Mouse (Mus musculus): Measurements from ENCODE around the gene Trp53tg5.

Trp53tg5 gene

DNA sequence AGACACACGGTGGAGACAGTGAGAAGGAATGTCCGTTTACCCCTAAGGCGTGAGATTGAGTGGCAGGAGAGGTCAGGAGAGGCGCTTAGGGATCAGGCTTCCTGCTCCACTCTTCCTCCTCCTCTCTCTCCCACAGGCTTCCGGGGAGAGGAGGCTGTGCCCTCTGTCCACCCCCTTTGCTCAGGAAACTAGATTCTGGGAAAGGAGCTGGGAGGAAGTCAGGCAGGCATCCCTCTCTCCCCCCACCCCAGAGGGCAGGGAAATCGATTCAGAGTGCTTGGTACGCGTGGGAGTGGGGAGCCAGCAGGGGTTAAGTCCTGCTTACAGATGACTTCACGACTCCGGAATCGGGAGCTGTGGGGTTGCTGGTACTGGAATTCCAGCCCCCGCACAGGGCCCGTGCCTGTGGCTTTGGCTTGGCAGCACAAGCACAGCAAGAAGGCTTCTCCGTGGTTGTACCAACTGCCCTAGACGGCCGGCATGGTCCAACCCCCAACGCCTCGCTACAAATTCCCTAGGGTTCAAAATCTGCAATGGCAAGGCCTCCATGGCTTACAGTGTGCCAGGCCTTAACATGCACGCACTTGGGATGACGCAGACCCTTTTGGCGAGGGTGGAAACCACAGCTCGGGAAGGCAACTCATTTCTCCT lies 40.9 kb downstream of the Trp53tg5 start:
- peak in 1 of 2 experiments; percentile 29 for DNase-seq (ENCODE audit: low spot score in 2 of 2)

DNA sequence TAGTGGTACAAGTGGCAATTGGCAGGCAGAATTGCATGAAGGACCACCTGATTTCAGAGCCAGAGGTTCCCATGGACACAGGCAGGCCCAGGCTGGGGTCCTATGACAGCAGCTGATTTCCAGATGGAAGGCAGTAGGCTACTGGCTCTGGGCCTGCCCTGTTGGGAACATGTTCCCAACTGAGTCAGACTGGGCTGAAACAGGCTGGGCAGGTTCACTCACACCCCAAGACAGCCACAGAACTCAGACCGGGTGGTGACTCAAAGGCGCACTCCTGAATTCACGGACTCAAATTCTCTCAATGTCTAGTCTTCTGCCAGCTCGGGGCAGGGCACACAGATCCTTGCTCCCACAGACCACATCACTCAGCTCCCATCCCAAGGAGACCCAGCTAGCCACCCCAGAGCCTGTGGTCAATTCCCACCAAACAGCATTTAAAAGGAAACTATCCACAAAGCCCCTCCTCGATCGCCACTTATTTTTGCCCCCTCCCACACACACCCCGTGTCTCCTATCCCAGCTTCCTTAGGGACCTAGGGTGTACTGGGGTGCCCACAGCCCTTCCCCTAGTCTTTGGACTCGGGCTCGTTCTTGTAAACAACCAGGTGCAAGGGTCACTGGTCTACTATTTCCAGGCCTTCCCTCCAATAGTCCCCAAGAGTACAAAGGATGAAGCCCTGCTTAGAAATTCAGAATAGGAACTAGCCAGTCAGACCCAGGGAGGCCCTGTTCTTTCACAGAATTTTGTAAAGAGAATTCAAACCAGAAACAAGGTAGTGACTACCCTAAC lies 41.7 kb downstream of the Trp53tg5 start:
- DNase-seq (ENCODE audit: low spot score in 2 of 2) = no peak

DNA sequence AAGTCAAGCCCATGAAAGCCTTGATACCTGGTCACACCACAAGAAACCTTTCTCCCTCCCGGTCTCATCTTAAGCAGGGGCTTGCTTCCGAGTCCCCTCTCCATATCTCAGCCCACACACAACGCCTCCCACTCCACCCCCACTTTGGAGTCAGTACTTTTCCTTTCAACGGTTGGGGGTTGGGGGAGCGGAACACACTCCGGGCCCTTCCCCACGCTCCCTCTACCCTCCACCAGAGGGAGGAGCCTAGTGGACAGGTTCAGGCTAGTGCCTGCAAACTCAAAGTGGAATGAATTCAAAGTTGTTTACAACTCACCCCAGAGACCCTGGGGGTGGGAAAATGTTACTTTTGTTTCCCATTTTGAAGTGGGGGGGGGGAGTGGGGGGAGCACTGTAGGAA lies 42.8 kb downstream of the Trp53tg5 start:
- DNase-seq (ENCODE audit: low spot score in 2 of 2) = no peak

DNA sequence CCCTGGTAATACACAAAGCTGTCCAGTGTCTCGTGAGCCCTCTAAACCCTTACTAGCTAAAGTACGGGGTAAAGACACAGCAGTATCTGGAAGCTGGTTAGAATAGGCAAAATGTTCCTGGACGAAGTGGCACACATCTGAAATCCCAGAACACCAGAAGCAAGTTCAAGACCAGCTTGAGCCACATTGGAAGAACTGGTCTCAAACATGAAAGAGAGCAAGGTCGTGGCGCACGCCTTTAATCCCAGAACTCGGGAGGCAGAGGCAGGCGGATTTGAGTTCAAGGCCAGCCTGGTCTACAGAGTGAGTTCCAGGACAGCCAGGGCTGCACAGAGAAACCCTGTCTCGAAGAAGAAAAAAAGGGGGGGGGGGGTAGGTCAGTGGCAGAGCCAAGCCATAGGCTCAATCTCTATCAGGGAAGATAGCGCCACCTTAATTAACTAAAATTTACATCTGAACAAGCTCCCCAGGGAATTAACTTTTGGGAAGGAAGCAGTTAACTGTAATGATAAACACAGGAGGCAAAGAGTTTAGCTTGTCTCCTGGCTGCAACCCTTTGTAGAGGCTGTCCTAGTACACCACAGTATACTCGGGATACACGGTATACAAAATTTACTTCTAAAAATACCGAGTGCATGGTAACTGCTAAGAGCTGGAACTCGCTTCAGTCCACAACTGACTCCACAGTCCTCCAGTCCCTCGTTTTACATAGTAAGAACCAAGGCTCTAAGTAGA lies 43.5 kb downstream of the Trp53tg5 start:
- no peak for DNase-seq (ENCODE audit: low spot score in 2 of 2)

DNA sequence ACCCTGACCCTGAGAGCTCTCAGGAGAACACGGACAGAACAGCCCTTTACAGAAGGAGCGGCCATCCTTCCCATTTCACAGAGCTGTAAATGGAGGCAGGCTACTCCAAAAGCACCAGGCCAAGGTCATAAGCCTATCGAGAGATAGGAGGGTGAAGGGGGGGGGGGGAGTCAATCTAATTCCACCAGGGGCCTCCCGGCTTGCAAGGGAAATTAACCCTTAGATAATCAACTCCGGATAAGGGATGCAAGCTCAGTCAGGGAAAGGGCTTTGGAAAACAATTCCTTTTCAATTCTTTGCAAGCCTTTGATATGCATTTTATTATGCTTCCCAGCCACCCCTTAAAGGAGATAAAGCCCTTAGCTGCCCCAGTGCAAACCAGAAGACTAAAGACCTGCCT lies 45.1 kb downstream of the Trp53tg5 start:
- DNase-seq (ENCODE audit: low spot score in 2 of 2) = no peak

DNA sequence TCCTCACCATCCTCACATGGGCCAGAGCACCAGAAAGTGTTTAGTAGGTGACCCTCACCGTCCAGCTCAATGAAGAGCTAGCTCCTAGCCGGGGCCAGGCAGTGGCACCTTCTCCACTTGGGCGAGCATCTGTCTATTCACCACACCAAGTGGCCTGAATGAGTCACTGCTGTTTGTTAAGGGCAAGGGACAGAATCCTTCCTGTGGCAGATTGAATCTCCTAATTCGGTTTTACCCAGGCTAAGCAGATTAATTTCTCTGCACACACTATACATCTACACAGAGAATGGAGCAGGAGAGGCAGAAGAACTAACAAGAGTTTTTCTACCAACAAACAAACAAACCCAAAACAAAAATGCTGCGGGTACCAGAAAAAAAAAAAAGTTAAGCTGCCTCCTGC lies 46.6 kb downstream of the Trp53tg5 start:
- no peak for DNase-seq (ENCODE audit: low spot score in 2 of 2)

DNA sequence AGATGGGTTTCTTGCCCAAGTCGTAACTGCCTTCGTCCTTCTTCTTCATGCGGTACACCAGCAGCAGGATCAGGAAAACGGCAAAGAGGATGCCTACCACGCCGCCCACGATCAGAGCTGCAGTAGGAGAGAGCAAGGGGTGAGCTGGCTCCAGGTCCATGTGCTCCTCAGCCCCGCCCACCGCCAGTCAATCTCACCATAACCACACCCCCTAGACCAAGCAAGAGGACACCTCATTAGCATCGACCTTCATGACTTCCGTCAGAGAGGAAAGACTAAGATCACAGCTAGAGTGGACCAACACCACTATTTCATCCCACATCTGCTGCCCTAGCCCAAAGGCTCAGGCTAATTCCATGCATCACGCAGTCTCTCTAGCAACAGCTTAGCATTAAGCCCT lies 47.4 kb downstream of the Trp53tg5 start:
- DNase-seq (ENCODE audit: low spot score in 2 of 2) = no peak

DNA sequence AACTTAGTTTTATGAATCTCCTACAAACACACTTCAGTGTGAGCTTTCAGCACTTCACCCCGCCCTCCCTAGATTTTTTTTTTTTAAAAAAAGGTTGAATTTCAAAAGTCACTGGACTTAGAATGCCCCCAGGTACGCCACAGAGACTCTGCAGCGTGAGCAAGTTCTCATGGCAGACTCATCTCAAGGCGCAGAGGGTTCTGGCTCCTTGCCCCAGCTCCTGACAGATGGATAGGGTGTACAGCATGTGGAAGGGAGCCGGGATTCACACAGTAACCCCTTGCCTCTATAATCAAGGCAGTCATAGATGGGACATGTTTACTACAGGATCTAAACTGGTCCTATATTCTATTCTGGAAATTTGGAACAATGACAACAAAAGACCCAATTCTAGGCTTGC lies 48.1 kb downstream of the Trp53tg5 start:
- DNase-seq (ENCODE audit: low spot score in 2 of 2) = no peak

DNA sequence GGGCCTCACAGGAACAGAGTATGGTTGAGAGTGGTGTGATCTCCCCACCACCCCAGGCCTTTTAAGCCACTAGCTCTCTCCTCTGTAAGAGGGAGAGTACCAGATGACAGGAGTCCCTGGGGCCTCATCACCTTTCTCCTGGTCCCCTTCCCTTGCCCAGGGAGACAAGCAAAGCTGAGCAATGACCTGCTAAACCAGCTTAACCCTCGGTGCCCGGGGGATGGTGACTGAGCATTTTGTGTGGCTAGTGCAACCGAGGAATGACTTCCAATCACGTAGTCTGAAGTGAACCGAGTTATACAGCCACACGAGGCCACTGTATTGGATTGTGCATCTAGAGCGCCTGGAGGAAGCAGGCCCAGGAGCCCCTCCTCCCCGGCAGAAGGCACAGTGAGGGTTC lies 49.1 kb downstream of the Trp53tg5 start:
- DNase-seq (ENCODE audit: low spot score in 2 of 2) = no peak

DNA sequence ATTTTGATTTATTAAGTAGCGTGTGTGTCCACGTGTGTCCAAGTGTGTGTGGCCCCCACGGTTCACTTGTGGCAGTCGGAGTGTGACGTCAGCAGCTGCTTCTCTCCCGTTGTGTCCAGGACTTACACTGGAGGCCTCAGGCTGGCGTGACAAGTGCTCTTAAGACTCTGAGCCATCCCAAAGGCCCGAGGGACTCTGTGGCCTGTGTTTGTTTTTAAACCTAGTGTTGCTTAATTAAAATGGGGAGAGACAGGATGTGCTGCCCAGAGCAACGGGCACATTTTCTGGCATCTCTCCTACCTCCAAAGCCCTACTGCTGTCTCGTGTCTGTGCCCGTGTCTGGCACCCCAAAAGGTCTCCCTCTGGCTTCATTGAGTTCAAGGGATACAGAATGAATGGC lies 50.1 kb downstream of the Trp53tg5 start:
- DNase-seq (ENCODE audit: low spot score in 2 of 2) = no peak

DNA sequence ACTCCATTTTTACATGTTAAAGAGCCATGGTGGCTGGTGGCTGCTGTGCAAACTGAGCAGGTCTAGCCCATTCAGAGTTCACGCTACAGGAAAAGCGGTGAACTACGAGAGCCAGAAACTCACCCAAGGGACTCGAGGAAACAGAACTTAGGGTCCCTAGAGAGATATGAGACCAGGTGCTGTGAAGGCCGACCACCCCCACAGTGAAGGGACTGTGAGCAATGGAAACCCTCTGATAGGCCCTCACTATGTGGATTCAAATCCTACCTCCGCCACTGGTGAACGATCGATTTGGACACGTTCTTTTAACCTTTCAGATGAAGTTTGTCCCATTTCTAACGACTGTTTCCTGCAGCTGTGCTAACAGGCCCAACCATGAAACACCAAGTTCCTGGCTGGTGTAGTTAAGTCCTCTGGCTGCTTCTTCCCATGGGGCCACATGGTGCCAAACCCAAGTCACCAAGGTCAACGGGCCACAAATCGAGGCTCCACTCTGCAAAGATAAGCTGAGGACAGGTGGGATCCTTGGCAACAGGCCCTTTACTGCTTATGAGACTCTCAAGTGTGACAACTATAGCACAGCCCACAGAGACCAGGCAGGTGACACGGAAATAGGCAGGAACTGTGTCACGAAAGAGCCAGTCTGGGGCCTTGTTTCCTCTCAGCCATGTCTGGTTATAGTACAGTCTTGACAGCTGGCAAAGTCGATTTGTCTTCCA lies 50.7 kb downstream of the Trp53tg5 start:
- DNase-seq (ENCODE audit: low spot score in 2 of 2) = no peak

DNA sequence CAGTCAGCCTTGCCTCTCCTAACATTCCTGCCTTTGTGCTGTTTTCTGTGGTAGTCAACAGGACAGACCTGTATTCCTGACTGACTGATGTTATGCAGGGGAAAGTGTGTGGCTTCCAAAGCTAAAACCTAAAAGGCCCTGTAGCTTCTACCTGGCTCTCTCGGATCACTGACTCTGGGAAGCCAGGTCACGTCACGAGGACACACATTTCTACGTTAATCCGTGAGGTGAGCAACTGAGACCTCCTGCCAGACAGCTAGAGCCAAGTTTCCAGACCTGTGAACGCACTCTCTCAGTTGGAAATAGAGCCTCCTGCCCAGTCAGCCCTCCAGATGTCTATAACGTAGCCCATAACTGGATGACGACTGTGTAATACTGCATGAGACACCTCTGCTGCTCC lies 51.5 kb downstream of the Trp53tg5 start:
- no peak for DNase-seq (ENCODE audit: low spot score in 2 of 2)

DNA sequence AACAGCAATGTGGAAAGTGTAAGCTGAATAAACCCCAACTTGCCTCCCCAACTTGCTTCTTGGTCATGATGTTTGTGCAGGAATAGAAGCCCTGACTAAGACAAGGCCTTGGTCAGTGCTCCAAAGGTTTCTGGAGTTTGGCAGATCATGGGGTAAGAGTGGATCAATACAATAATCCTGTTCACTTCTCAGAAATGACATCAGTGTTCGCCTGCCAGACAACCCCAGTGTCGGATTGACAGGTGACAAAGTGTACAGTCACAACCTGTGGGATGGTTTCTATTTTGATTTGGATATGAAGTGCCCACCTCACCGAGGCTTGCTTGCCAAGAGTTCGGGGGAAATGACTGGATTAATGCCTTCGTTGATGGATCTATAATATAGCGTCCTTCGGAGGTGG lies 52.2 kb downstream of the Trp53tg5 start:
- no peak for DNase-seq (ENCODE audit: low spot score in 2 of 2)

Data from heart, adult 9 months (tissue).